Mouse (Mus musculus) small intestine, adult 2 months (tissue): Measurements from ENCODE around the gene Fam3c.

ENCODE experiments used
- CTCF ChIP-seq: fragments of 200-500 bp; IDR thresholded peaks from 2 replicates; pipeline ENCODE4 v1.5.1; 2012; ENCODE audit warnings: low read depth, mild to moderate bottlenecking, control low read depth, inconsistent platforms, low read length, moderate library complexity, mixed read lengths; ENCODE audit not compliant: insufficient replicate concordance, insufficient read length; ENCODE audit errors: extremely low read depth
- POLR2A ChIP-seq: fragments of 200-500 bp; IDR thresholded peaks from 2 replicates; pipeline ENCODE4 v1.6.1; 2012; ENCODE audit warnings: low read depth, mild to moderate bottlenecking, control low read depth, inconsistent platforms, low read length, moderate library complexity

DNA sequence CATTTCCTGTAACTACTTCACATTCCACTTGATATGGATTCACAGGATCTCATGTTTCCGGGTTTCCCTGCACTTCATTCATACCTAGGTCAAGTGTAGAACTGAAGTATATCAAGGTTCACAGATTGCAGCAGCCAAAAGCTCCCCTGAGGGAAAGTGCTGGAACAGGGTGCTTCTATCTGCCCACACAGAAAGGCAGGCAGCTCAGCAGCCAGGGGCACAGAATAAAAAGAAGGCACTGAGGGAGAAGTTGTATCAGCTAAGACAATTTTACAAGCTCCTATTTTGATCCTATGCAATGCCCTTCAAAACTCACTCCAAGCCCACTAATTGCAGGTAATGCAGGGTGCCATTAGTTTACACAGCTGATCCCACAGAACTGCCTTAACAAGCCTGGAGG is 2.0 kb downstream of the Fam3c start:
- TF ChIP-seq POLR2A = no peak
- TF ChIP-seq CTCF = no peak
